In the genomic region with DNA sequence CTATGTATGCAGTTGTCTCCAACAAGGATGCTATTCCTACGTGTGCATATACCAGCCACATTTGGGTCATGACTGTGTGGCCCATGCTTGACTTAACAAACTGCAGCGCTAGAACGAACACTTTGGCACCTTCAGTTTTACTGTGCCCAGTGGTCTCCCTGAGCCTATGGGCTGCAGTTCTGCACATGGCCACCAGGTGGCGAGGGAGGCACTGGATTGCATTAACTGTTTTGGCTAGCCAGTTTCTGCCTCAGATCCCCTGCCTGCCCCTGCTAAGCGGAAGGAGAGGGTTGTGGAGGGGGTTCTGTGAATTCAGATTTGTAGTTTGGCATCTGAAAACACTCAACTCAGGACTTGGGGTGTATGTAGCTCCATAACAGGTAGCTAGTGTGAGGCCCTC, we compare ENCODE assay signal across 8 mouse cellular contexts.
A peak's percentile ranks its signal among the peaks of the same experiment; 100 is the strongest.
DNase-seq lines count a peak whose midpoint lies in the region; ATAC-seq and TF ChIP-seq lines count a peak whose summit lies in the region.

No protein-coding gene starts in this region.

- intact Hi-C loops in heart, postnatal 36 days (cut with DNase I): loop anchor here (10.0 kb wide), 1 partner anchor 782 kb away; no protein-coding TSS in a partner anchor

- peak; percentile 79 for DNase-seq in CH12.LX (ENCODE audit: extremely low read depth)
- DNase-seq in brain, adult 2 months (ENCODE audit: low read depth, low spot score): peak; percentile 78
- peak; percentile 28 for DNase-seq in fibroblast of lung, adult 2 months (ENCODE audit: low read depth)
- peak; percentile 79 to 85 for DNase-seq in heart, postnatal 36 days
- peak; percentile 73 to 90 for DNase-seq in layer of hippocampus, adult 18-20 months (ENCODE audit: low spot score in 2 of 2)
- peak; percentile 50 to 70 for DNase-seq in lung, adult 18-20 months
- peak; percentile 91 for DNase-seq in testis, postnatal 10 days (ENCODE audit: low spot score)

- H3K4me3 ChIP-seq in CH12.LX (replicated peaks in 1 of 3; ENCODE audit: low read depth in 2 of 3, low read length in 2 of 3, poor library complexity in 1 of 3): no peak overlapping the region
- H3K4me3 ChIP-seq in neural tube, embryonic 15.5 days (replicated peaks): no peak overlapping the region

- no peak overlapping the region for H3K9ac ChIP-seq in CH12.LX (ENCODE audit: insufficient read depth, low read depth)
- H3K9ac ChIP-seq in neural tube, embryonic 15.5 days (replicated peaks): no peak overlapping the region

- in situ Hi-C loops in CH12.LX (cut with MboI; ENCODE audit: low pct_ligation_motif_present, low pct_unique_long_range_greater_than_20kb, low sequenced_read_pairs): loop anchor here (5.0 to 25.0 kb wide), 2 partner anchors 130 to 255 kb away; no protein-coding TSS in a partner anchor

- H3K4me1 ChIP-seq in CH12.LX (ENCODE audit: control insufficient read depth in 1 of 2, insufficient read depth in 2 of 2): peaks cover 9 to 41% of the 10 kb centered on the region in 2 experiments
- H3K4me1 ChIP-seq in neural tube, embryonic 15.5 days: peaks cover 5% of the 10 kb centered on the region

- peak; percentile 22; the same call in 1 of the 2 replicates for ATAC-seq in neural tube, embryonic 15.5 days (ENCODE audit: low FRiP score)

- 34% methylated on average over 5 of the region's 5 CpGs for WGBS in neural tube, embryonic 15.5 days

- H3K27me3 ChIP-seq in CH12.LX (replicated peaks): no peaks in the 10 kb centered on the region
- no peaks in the 10 kb centered on the region for H3K27me3 ChIP-seq in neural tube, embryonic 15.5 days (replicated peaks)

- 0 out of 2 replicates have a peak, but pooled peaks cover 3% of the 10 kb centered on the region for H3K79me2 ChIP-seq in CH12.LX (replicated peaks; ENCODE audit: control insufficient read depth, extremely low read depth, insufficient read depth, poor library complexity, severe bottlenecking)

- dilution Hi-C loops in CH12.LX (cut with MboI; ENCODE audit: extremely low pct_ligation_motif_present, extremely low pct_unique_long_range_greater_than_20kb, low sequenced_read_pairs): no loop called here

- H3K27ac ChIP-seq in CH12.LX (ENCODE audit: insufficient read depth, low read depth): no peak overlapping the region
- no peak overlapping the region for H3K27ac ChIP-seq in neural tube, embryonic 15.5 days (replicated peaks)

- peak; percentile 89 to 99 for TF ChIP-seq CTCF in CH12.LX (conservative IDR thresholded peaks at IDR 0.05 in 1 of 2, IDR thresholded peaks at IDR 0.05 in 1 of 2; ENCODE audit: low read depth in 2 of 2, low read length in 2 of 2)

- peak; percentile 64 for TF ChIP-seq RAD21 in CH12.LX (IDR thresholded peaks at IDR 0.05; ENCODE audit: low read depth, low read length)

- TF ChIP-seq POLR2A in CH12.LX (IDR thresholded peaks at IDR 0.05; ENCODE audit: low read depth, low read length): peak; percentile 17; the same call in 1 of the 2 replicates

- peaks cover 5% of the 10 kb centered on the region for H3K9me3 ChIP-seq in CH12.LX (replicated peaks; ENCODE audit: low read length)
- no peaks in the 10 kb centered on the region for H3K9me3 ChIP-seq in neural tube, embryonic 15.5 days (replicated peaks)

- H3K4me2 ChIP-seq in CH12.LX (ENCODE audit: insufficient read depth, low read depth, poor library complexity, severe bottlenecking): no peak overlapping the region
- no peak overlapping the region for H3K4me2 ChIP-seq in neural tube, embryonic 15.5 days

- peaks cover 52 to 72% of the 10 kb centered on the region in 2 experiments for H3K36me3 ChIP-seq in CH12.LX (replicated peaks in 1 of 2; ENCODE audit: control insufficient read depth in 1 of 2, insufficient read depth in 1 of 2, low read length in 1 of 2)
- peaks cover 42% of the 10 kb centered on the region for H3K36me3 ChIP-seq in neural tube, embryonic 15.5 days

- TF ChIP-seq EP300 in CH12.LX (IDR thresholded peaks at IDR 0.05; ENCODE audit: low read length): no peak

TF ChIP-seq in CH12.LX, 34 proteins besides CTCF, POLR2A, EP300 and RAD21:
- TF ChIP-seq SMC3 (IDR thresholded peaks at IDR 0.05; ENCODE audit: low read depth, low read length): peak; percentile 85
- TF ChIP-seq MAX (IDR thresholded peaks at IDR 0.05; ENCODE audit: low read length): 0 out of 2 replicates have a peak, but pooled peaks have one; percentile 16
- no peak; the same call in 1 of the 2 replicates for TF ChIP-seq POLR2AphosphoS2 (IDR thresholded peaks at IDR 0.05; ENCODE audit: low read depth, low read length)
- no peak for TF ChIP-seq IRF4 (IDR thresholded peaks at IDR 0.05; ENCODE audit: low read depth, low read length)
- TF ChIP-seq MAFK (IDR thresholded peaks at IDR 0.05; ENCODE audit: insufficient replicate concordance, low read length): no peak
- no peak for TF ChIP-seq SIN3A (IDR thresholded peaks at IDR 0.05; ENCODE audit: low read length)
- TF ChIP-seq HCFC1 (IDR thresholded peaks at IDR 0.05; ENCODE audit: low read depth, low read length): no peak
- no peak for TF ChIP-seq MAZ (IDR thresholded peaks at IDR 0.05; ENCODE audit: low read depth, low read length)
- no peak for TF ChIP-seq TBP (conservative IDR thresholded peaks at IDR 0.05; ENCODE audit: low read depth, low read length)
- TF ChIP-seq USF1 (IDR thresholded peaks at IDR 0.05; ENCODE audit: low read depth, low read length): no peak
- no peak for TF ChIP-seq GABPA (IDR thresholded peaks at IDR 0.05; ENCODE audit: insufficient replicate concordance, low read depth, low read length)
- TF ChIP-seq NELFE (IDR thresholded peaks at IDR 0.05; ENCODE audit: low read depth, low read length): no peak; the same call in 1 of the 2 replicates
- no peak for TF ChIP-seq TCF12 (IDR thresholded peaks at IDR 0.05; ENCODE audit: low read depth, low read length)

Comparison
In these comparisons a context has a peak if more than half of its experiments do, and no peak if none do; other contexts are left out.
1. DNase-seq: peak in every context shown above with its lines; median percentile 91 in testis, postnatal 10 days; 82 in heart, postnatal 36 days; 82 in layer of hippocampus, adult 18-20 months; 79 in CH12.LX; 78 in brain, adult 2 months; 60 in lung, adult 18-20 months; 28 in fibroblast of lung, adult 2 months.